Mouse (Mus musculus) layer of hippocampus, adult 11-12 months (tissue): ENCODE data around the gene Emg1.
A peak's percentile ranks its signal among the peaks of the same experiment; 100 is the strongest.

Experiments
- DNase-seq: peaks from one replicate; pipeline ENCODE4 v3.0.0; 2022; ENCODE audit warnings: low spot score

Gene Emg1

DNA sequence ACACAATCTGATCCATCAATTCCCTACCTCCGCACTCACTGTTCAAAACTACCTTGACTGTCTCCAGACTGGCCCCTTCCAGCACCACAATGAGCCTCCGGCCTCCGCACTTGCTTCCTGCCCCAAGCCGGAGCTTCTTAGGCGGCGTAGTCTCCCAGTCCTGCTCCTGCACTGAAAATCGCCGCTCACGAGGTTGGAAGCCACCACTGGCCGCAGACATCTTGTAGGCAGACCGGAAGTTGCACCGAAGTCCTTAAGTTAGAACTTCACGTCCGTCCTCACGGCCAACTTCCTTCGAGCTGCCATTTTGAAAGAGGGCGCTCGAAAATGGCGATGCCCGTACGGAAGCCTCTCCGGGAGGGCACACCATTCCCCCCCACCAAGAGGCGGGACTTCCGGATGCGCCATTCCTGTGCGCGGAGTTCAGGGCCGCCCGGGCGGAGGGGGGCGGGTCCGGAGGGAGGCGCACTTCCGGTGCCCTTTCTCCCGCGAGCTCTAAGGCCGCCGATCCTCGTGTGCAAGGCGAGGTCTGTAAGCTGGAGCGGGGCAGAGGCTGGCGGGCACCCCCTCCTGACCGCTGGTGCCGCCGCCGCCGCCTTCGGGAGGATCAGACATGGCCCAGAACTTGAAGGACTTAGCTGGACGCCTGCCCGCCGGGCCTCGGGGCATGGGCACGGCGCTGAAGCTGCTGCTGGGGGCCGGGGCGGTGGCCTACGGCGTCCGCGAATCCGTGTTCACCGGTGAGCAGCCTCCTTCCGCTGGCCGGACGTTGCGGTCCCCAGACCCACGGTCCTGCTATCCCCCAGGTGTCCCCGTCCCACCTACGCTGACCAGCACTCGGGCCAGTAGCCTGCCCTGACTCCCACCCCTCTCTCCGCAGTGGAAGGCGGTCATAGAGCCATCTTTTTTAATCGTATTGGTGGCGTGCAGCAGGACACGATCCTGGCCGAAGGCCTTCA, at the start of gene Emg1, which contains the start of gene Phb2:
Gene Emg1 (minus strand): TSS at position 355 of the 959 bp plus-strand sequence.
Gene Phb2 (plus strand): TSS at position 513 of the 959 bp plus-strand sequence.
- DNase-seq: peak; percentile 98

DNA sequence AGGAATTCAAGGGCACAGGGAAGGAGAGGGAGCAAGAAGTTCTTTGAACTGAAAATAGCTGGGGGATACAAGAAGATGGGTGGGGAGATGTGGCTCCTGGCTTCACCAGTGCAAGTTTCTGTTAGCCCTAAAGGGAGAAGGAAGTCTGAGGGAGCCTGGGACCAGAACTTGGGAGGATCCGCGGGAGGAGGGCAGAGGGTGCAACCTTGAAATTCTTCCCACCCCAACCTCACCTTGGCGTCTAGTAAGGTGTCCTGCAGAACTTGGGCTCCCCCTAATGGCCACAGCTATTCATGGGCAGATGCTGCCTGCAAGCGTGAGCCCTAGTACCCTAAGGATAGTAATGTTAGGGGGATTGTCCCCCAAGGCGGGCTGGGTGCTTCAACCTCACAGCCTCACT, 47.3 kb upstream of the Emg1 start:
- peak; percentile 89 for DNase-seq

DNA sequence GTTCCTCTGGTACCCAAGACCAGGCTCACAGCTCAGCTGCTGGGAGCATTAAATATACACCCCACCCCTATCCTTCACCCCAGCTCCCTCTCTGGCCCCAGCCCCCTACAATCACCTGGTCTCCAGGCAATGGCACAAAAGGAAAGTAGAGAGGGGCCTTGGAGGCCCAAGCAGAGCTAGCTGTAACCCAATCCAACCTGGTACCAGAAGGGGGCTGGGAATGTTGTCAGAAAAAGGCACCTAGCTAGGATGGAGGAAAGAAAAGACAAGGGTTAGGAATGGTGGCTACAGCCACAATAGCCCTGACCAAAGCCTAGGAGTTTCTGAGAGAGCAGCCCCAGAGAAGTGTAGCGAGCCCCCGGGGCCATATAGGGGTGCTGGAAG, 46.9 kb upstream of the Emg1 start:
- DNase-seq: no peak

DNA sequence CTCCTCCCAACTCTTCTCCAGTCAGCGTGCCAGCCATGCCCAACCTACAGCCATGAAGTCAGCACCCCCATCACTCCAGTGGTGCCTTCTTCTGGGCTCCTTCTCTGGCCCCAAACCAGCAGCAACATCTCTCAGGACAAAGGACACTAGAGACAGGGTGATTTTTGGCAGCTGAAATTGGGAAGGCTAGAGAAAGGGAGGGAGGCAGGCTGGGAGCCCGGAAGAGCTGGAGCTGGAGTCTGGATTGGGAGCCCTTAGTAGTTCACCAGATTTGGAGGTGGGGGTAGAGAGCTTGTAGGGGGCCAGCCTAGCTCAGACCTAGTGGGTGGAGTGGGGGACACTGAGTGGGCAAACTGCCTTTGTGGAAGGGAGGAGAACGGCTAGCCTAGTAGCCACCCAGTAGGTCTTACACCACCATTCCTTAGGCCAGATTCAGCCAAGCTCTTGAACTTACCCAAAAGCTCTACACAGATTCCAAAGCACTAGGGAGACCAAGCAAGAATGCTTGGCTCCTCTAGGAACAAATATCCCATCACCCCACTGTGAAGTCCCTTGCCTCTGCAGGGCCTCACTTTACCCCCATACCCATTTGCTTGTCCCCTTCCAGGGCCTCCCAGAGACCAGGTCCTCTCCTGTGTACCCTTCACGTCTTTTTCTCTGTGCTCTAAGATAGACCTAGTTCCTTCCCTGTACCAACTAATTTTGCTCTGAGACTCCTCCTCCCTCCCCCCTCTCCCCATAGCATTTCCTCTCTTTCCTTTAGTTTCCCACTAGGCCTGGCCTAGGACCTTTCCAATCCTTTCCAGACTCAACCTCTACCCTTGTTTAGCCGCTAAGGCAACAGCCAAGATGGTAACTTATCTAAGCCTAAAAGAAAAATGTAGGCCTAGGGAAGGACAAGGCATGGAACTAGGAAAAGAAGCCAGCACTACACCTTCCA, 46.2 kb upstream of the Emg1 start:
- DNase-seq: peak; percentile 69

DNA sequence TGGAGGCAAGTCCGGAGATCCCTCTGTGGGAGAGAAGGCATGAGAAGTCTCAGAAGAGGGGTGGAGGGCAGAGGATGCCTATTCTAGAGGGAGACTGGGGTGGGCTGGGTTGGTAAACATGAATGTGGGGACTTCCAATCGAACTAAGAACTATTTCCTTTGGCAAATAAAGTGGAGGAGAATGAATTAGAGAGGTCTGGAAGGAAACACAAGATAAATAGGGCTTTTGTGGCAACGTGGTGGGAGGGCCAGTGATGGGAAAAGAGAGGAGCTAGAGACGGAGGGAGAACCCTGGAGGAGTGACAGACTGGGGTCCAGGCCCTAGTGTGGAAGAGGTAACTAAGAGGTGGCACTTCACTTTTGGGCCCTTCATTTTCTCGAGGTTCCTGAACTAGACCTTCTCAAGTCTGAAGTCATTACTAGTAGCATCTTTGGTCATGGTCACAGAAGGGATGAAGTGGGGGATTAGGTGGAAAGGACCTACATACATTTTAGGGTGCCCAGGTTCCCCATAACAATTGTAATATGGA, 45.4 kb upstream of the Emg1 start:
- no peak for DNase-seq

DNA sequence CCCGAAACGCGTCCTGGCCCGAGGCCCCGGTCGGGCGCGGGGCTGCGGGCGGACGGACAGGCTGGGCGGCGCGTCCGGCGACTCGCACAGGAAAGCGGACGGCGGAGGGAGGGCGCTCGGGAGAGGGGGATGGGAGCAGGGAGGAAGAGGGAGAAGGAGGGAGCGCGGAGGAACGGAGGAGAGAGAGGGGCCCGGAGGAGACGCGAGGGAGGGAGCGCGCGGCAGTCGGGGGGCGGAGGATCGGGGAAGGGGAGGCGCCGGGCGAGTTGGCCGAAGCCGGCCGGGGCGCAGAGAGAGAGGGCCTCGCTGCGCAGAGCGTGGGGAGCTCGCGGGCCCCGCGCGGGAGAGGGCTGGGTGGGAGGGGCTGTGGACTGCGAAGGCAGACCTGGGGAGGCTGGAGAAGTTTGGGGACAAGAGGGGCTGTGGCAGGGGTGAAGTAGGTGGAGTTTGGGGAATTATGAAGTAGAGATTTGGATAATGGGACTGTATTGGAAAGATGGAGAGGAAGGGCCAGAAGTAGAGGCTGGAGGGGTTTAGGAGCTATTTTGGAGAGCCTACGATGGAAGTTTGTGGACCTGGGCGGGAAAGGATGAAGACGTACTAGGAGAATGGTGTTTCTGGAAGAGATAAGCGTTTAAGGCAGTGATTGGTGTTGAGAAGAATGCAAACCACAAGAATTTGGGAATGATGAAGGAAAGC, 44.8 kb upstream of the Emg1 start:
- peak; percentile 75 for DNase-seq

DNA sequence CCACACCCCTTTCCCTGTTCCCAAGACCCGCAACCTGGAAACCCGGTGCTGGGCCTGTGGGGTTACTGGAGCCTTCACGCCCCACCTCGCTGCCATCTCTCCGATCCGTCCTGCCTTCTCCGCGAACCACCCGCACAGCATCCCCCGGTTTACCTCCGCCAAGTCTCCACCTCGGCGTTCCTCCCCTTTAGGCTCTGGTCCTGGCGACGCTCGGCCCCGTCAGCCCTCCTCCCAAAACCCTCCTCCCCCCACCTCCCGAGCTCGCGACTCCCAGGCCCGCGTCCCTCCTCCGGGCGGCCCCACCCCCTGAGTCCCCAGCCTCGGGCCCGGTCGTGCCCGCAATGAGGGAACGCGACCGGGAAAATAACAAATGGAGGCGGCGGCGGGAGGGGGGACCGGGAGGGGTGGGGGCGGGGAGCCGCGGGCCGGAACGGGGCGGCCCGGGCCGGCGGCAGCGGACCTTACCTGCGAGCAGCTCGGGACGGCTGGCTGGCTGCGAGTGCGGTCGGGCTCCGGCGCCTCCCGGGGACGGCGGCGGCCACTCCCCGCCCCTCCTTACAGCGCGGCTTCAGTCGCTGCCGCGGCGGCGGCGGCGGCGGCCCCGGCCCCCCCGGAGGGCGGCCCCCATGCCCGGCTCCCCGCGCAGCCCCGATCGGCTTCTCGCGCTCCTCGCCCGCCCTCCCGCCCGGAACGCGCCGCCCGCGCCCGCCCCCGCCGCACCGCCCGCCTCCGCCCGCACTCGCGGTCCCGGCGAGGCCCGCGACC, 44.0 kb upstream of the Emg1 start, which contains the start of the genes Gm45234 and Atn1:
Gene Gm45234 (minus strand): TSS at position 191 of the 765 bp plus-strand sequence.
Gene Atn1 (minus strand): TSS at position 694 of the 765 bp plus-strand sequence.
- DNase-seq: peak; percentile 52

DNA sequence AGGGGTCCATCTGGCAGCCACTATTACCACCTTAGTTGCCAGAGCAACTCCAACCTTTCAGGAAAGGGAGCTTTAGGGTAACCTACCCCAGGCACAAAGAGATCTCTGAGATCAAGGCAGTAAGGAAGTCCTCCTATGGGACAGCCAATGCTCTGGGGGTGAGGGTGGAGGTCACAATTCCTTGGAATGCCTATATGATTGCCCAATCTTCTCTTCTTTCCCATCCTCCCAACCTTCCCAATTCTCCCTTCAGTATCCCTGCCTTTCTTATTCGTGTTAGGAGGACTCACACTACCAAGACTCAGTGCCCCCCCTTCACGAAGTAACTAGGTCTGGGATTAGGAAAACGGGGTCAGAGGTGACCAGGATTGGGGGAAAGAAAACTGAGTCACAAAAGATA, 43.3 kb upstream of the Emg1 start:
- DNase-seq: no peak

DNA sequence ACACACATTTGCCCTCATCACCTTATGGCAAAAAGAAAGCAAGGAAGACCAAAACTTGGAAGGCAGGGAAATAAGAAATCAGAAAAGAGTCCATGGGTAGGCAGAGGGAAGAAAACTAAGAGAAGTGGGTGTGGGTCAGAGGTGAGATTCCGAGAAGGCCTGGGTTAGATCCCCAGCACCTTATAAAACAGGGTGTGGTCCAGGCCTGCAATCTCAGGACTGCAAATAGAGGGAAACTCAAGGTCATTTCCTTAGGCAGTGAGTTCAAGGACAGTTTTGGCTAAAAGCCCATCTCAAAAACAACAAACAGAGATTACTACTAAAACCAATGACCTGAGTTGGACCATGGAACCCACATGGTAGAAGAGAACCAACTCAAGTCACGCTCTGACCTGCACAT, 41.9 kb upstream of the Emg1 start:
- no peak for DNase-seq

DNA sequence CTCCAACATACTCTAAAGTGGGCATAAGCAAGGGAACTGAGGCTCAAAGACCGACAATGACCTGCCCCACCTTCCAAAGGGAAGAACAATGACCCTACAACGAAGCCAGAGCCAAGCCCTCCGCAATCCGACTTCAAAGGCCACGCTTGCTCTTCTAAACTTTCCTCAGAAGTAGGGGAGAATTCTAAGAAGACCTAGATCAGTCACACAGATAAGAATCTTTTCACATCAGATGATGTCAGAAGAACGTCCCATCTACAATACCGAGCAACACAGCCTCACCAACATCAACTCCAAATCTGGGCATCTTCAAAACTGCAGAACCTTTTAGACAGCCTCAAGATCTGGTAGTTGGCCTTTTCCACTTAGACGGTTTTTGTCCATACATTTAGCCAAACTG, 38.4 kb upstream of the Emg1 start:
- DNase-seq: no peak

DNA sequence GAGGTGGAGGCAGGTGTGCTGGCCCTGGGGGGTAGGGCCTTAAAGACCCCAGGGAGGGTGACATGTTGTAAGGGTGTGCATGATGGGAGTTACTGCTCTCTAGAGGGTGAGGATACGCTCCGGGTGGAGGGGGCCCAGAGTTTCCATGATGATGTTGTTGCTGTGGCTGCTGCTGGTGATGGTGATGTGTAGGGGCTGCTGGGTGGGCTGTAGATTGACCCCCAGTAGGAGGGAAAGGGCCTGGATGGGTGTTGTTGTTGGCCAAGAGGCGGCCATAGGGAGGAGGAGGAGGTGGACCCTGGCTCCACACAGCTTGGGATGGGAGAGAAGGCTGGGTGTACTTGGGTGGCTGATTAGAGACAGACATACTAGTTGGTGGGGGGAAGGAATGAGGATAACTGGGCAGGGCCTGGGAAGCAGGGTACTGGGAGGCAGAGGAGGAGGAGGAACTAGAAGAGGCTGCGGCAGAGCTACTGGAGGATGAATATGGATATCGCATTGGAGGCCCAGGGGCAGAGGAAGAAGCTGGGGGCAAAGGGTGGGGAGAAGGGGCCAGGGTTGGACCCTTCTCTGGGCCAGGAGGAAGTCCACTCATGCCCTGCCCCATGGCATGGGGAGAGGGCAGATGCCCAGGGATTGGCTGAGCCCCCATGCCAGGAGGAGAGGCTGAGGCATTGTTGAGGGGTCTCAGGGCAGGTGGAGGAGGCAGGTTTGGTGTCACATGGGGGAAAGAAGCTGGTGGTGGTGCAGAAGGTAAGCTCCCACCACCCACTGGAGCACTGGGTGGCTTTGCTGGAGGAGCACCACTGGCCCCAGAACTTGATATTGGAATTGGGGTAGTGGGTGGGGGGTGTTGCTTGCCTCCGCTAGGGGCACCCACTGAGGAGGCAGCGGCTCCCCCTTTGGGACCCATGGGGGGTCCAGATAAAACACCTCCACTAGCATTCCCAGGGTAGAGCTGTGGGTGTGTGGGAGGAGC, 35.0 kb upstream of the Emg1 start:
- no peak for DNase-seq

DNA sequence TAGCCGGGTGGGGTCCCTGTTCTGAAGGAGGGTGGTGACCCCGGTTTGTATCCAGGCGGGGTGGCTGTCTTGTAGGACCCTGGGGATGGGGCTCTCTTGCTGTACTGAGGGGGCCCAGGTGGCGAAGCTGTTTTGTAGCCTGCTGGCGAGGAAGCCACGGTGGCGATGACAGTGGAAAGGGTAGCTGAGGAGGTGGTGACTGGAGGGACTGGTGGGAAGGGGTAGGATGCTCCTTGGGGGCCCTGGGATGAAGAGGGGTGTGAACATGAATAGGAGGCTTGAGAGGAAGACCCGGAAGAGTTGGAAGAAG, 34.3 kb upstream of the Emg1 start:
- peak; percentile 46 for DNase-seq

DNA sequence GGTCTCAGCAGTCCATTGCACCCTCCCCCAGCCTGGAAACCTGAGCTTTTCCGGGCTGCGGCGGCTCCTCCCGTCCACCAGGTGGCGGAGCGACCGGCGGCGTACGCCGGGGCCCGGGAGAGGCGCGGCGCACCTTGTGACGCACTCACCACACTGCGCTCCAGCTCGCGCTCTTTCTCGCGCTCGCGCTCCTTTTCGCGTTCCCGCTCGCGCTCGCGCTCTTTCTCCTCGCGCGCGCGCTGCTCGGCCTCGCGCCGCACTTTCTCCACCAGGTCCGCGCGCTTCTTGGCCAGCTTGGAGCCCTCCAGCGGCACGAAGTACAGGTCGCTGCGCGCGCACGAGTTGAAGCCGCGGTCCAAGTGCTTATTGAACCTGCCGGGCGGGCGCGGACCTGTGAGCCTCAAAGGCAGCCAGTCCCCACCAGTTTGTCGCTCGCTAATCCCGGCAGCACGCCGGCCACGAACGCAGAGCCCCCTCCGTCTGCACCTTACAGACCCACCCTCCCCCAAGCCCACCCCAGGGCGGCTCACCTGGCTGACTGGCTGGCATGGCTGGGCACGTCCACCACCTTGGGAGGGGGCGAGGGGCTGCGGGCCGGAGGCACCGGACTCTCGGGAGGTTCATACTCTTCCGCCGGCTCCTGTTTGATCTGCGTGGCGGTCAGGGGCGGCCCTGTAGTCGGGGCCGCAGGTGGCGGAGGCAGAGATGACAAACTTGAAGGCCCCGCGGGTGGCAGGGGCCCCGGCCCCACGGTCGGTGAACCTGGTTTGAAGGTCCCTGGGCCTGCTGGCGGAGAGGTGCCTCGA, 33.7 kb upstream of the Emg1 start:
- peak; percentile 93 for DNase-seq

DNA sequence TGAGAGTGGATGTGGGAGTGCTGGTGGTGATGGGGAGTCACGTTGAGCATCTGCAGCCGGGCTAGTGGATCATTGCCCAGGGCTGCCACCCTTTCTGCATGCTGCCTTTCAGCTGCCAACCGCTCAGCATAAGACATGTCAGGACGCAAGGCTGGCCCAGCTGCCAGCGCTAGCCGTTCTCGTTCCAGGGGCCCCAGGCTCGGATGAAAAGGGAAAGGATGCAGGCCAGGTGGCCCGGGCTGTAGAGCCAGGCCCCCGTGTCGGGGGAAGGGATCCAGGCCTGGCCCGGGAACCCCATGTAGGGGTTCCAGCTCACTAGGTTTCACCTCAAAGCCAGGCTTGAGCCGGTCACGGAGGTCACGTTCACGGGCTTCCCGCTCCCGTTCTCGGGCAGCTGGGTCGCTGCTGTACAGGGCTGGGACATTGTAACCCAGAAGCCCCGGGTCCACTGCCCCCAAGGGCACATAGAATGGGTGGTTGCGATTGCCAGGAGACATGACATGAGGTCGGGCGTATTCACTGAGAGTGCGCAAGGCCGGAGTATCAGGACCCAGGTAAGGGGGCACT, 32.9 kb upstream of the Emg1 start:
- peak; percentile 62 for DNase-seq

DNA sequence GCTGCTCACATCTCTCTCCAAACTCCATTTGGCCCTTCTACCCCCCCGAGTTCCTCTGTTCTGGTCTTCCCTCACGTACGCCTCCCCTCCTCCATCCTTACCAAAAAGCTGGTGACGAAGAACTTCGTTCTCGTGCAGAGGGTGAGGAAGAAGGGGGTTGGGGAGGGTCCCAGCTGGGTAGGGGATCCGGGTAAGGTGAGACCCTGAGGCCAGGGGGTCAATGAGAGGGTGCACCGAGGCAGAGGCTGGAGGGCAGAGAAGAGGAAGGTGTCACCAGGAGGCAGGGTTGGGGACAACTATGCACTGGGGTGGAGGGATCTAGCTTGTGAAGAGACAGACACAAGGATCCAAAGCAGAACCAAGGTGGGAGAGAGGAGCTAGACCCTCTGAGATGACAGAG, 31.7 kb upstream of the Emg1 start:
- DNase-seq: no peak

DNA sequence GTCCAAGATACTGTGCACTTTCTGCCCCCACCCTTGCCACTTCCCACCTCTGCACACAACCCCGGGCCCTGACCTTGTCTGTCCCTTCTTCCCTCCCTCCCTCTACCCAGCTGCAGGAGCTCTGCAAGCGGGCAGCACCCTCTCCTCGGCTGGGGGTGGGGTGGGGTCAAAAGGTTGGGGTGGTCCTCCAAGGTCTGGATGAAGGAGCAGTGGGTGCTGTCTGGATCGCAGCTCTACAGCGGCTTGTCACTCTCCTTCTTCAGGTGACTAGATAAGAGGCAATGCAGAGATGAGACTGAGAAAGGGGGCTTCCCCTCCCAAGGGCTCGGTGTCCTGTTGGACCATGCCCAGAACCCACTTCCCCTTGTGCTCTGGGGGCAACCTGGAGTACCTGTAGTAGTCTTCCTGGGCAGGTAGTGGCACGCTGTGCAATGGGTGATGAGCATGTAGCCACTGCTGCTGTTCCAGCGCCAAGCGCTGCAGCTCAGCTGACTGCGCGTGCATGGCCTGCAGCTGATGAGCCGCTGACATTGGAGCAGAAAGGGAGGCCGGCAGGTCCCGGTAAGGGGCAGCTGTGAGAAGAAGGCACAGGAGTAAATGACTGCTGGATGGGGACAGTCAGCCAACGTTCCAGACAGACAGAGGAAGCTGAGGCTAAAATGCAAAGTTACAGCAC, 31.0 kb upstream of the Emg1 start:
- no peak for DNase-seq

DNA sequence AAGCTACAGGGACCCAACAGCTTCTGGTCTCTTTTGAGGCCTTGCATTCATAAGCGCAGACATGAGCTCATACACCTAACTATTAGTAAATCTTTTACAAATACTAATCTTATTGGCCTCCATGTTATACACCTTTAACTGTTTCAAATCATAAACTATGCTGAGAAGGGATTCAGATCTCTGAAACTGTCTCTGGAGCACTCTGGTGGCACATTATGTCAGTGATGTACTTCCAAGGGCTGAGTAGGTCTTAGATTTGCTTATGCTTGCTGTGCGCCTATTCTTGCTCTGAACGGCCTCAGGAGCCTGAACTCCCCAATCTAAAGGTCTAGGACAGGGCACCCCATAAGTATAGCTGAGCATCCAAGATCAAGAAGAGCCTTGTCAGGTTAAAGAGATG, 29.9 kb upstream of the Emg1 start:
- DNase-seq: no peak
